Mouse (Mus musculus): ENCODE data around the gene Iba57. TPM values are rescaled to one million over a fixed set of nuclear protein-coding genes. Genes with fewer than 3 reads are reported as not detected.

The Iba57 gene
- polyA plus RNA-seq, 1 experiment from 2014 or later: 12.6 TPM

GRCm38 (mm10) chr11:59131348-59131919, 32.1 kb downstream of the Iba57 start:
- Histone ChIP-seq H3K27me3 (peaks cover 53% of the 10 kb centered on the region), H3K4me2 (no peak overlapping the region), H3K36me3 (no peaks in the 10 kb centered on the region), H3K4me3 (replicated peaks) (no peak overlapping the region), H3K27ac (no peak overlapping the region), H3K9me3 (replicated peaks) (no peaks in the 10 kb centered on the region), H3K9ac (no peak overlapping the region), H3K4me1 (replicated peaks) (no peaks in the 10 kb centered on the region)
- WGBS (ENCODE audit: insufficient replicate concordance): 62% methylated on average over 18 of the region's 18 CpGs
- DNase-seq: no peak
- ATAC-seq (ENCODE audit: low read depth): no peak

DNA sequence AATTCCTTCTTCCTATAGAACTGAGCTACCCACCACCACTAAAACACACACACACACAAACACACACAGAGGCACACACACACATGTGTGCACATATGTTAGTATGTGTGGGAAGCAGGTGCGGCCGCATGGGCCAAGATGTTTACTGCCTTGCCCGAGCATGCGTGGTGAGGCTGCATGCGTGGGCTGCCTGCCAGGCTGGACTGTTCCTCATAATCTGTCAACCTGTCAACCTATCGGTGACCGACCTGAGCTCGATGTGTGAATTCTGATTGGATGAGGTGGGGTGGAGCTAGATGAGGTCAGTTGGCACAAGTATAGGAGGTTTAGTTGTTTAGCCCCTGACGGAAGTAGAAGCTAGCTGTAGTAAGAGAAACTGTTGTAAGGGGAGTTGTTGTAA, 32.8 kb downstream of the Iba57 start:
- 69% methylated on average over 9 of the region's 9 CpGs for WGBS (ENCODE audit: insufficient replicate concordance)
- Histone ChIP-seq H3K9ac (no peak overlapping the region), H3K9me3 (replicated peaks) (no peaks in the 10 kb centered on the region), H3K4me1 (replicated peaks) (no peaks in the 10 kb centered on the region), H3K36me3 (no peaks in the 10 kb centered on the region), H3K27ac (no peak overlapping the region), H3K4me2 (no peak overlapping the region), H3K27me3 (peaks cover 46% of the 10 kb centered on the region), H3K4me3 (replicated peaks) (no peak overlapping the region)
- ATAC-seq (ENCODE audit: low read depth) (no peak), DNase-seq (no peak)

DNA sequence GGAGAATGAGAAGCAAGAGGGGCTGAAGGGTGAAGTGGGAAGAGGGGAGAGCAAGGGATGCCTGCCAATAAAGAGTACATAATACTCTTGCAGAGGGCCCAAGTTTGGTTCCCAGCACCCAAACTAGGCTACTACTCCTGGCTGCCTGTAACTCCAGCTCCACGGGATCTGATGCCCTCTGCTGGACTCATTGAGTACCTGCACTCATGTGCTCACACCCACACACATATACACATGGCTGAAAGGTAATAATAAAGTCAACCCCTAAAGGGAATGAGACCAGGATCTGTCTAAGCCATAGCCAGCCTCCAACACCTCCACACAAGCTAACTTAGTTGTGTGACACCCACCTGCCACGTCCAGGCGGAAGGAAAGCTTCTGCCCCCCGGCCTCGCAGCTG, 57.6 kb downstream of the Iba57 start:
- 0 out of 2 replicates have a peak, but pooled peaks cover 4% of the 10 kb centered on the region for H3K9me3 ChIP-seq (replicated peaks)
- no peaks in the 10 kb centered on the region for H3K4me1 ChIP-seq (replicated peaks)
- no peak overlapping the region for H3K9ac ChIP-seq
- no peaks in the 10 kb centered on the region for H3K27me3 ChIP-seq
- H3K27ac ChIP-seq: no peak overlapping the region
- DNase-seq: no peak
- H3K4me3 ChIP-seq (replicated peaks): no peak overlapping the region
- H3K36me3 ChIP-seq: no peaks in the 10 kb centered on the region
- 80% methylated on average over 5 of the region's 5 CpGs for WGBS (ENCODE audit: insufficient replicate concordance)
- H3K4me2 ChIP-seq: no peak overlapping the region
- ATAC-seq (ENCODE audit: low read depth): no peak

Other genes starting within 250 kb of the Iba57 start
- gene Btnl10, start 245.8 kb downstream of the Iba57 start, polyA plus RNA-seq (2015; fragmentation: Nextera tagmentation; extraction: Ambion mirVana): 11.2 and 12.5 TPM in 2 replicates
- gene Rnf187, start 224.8 kb downstream of the Iba57 start, polyA plus RNA-seq (2015; fragmentation: Nextera tagmentation; extraction: Ambion mirVana): 125 and 130 TPM in 2 replicates
- 5.5 and 6.3 TPM in 2 replicates for gene Hist3h2ba, start 214.8 kb downstream of the Iba57 start, polyA plus RNA-seq (2015; fragmentation: Nextera tagmentation; extraction: Ambion mirVana)
- gene Hist3h2a, start 209.1 kb downstream of the Iba57 start, polyA plus RNA-seq (2015; fragmentation: Nextera tagmentation; extraction: Ambion mirVana): 12.3 and 13.7 TPM in 2 replicates
- 0.06 and 0.18 TPM in 2 replicates for gene Trim17, start 209.1 kb downstream of the Iba57 start, polyA plus RNA-seq (2015; fragmentation: Nextera tagmentation; extraction: Ambion mirVana)
- 8.9 and 9.2 TPM in 2 replicates for gene Trim11, start 185.6 kb downstream of the Iba57 start, polyA plus RNA-seq (2015; fragmentation: Nextera tagmentation; extraction: Ambion mirVana)
- gene Obscn, start 27.3 kb downstream of the Iba57 start, polyA plus RNA-seq (2015; fragmentation: Nextera tagmentation; extraction: Ambion mirVana): 0.23 and 0.35 TPM in 2 replicates
- gene Gjc2, start 19.5 kb upstream of the Iba57 start, polyA plus RNA-seq (2015; fragmentation: Nextera tagmentation; extraction: Ambion mirVana): 0.05 and 0.07 TPM in 2 replicates
- 71.2 and 76.4 TPM in 2 replicates for gene Guk1, start 28.5 kb upstream of the Iba57 start, polyA plus RNA-seq (2015; fragmentation: Nextera tagmentation; extraction: Ambion mirVana)
- gene Mrpl55, start 38.7 kb upstream of the Iba57 start, polyA plus RNA-seq (2015; fragmentation: Nextera tagmentation; extraction: Ambion mirVana): 69.6 and 75.8 TPM in 2 replicates
- 26.2 and 26.8 TPM in 2 replicates for gene 2310033P09Rik, start 44.6 kb upstream of the Iba57 start, polyA plus RNA-seq (2015; fragmentation: Nextera tagmentation; extraction: Ambion mirVana)
- gene Arf1, start 64.5 kb upstream of the Iba57 start, polyA plus RNA-seq (2015; fragmentation: Nextera tagmentation; extraction: Ambion mirVana): 275 and 317 TPM in 2 replicates
- 0.05 TPM in 1 of 2 replicates, not detected in the other for gene Wnt3a, start 127.0 kb upstream of the Iba57 start, polyA plus RNA-seq (2015; fragmentation: Nextera tagmentation; extraction: Ambion mirVana)
- 0.22 and 0.39 TPM in 2 replicates for gene Wnt9a, start 143.2 kb upstream of the Iba57 start, polyA plus RNA-seq (2015; fragmentation: Nextera tagmentation; extraction: Ambion mirVana)
- not detected in 2 replicates for gene Prss38, start 211.9 kb upstream of the Iba57 start, polyA plus RNA-seq (2015; fragmentation: Nextera tagmentation; extraction: Ambion mirVana)

Measured in liver, embryonic 13.5 days (tissue).